Mouse (Mus musculus) liver, embryonic 13.5 days (tissue): ENCODE results near the gene Ntn4. TPM values are rescaled to one million over a fixed set of nuclear protein-coding genes. Genes with fewer than 3 reads are reported as not detected.
A peak's percentile ranks its signal among the peaks of the same experiment; 100 is the strongest.

Experiments used
- ATAC-seq: fragments of 200-750 bp; cut with Nextera tagmentation; 2 replicates; pipeline ENCODE4 v1.8.0; 2017; ENCODE audit warnings: low read depth, mild to moderate bottlenecking, moderate number of reproducible peaks, moderate library complexity
- DNase-seq: peaks from one replicate; pipeline ENCODE4 v3.0.0; 2022
- H3K27ac ChIP-seq: fragments of 300-500 bp; sonication (generic); 2 replicates; pipeline ENCODE4 v1.5.1; 2015; ENCODE audit warnings: moderate library complexity, mild to moderate bottlenecking, inconsistent platforms
- H3K27me3 ChIP-seq: fragments of 300-500 bp; sonication (generic); 2 replicates; pipeline ENCODE4 v1.6.1; 2015; ENCODE audit warnings: mild to moderate bottlenecking, inconsistent platforms
- H3K36me3 ChIP-seq: fragments of 300-500 bp; sonication (generic); 2 replicates; pipeline ENCODE4 v1.6.1; 2015; ENCODE audit warnings: mild to moderate bottlenecking, inconsistent platforms
- H3K4me1 ChIP-seq: fragments of 300-500 bp; sonication (generic); replicated peaks from 2 replicates; pipeline ENCODE4 v1.6.1; 2015; ENCODE audit warnings: inconsistent platforms
- H3K4me2 ChIP-seq: fragments of 300-500 bp; sonication (generic); 2 replicates; pipeline ENCODE4 v1.6.1; 2015; ENCODE audit warnings: inconsistent platforms, mild to moderate bottlenecking, moderate library complexity
- H3K4me3 ChIP-seq: fragments of 300-500 bp; sonication (generic); replicated peaks from 2 replicates; pipeline ENCODE4 v1.5.1; 2015; ENCODE audit warnings: mild to moderate bottlenecking, inconsistent platforms
- H3K9ac ChIP-seq: fragments of 300-500 bp; sonication (generic); 2 replicates; pipeline ENCODE4 v1.6.1; 2015; ENCODE audit warnings: mild to moderate bottlenecking, inconsistent platforms
- H3K9me3 ChIP-seq: fragments of 300-500 bp; sonication (generic); replicated peaks from 2 replicates; pipeline ENCODE4 v1.6.1; 2016; ENCODE audit warnings: inconsistent platforms
- WGBS: fragments of 180-500 bp; shearing (Covaris S2); methylation state at CpG from one replicate; pipeline ENCODE4 v1.1.7; 2015; ENCODE audit not compliant: insufficient replicate concordance; 5-methylcytosine and 5-hydroxymethylcytosine counted together
- polyA plus RNA-seq: library from polyadenylated mRNA; unstranded; fragments of >200 nt; fragmentation: Nextera tagmentation; extraction: Ambion mirVana; gene quantifications from 2 replicates; pipeline ENCODE4 v1.2.1, GENCODE M21; 2015

Ntn4 gene
- polyA plus RNA-seq, 1 experiment from 2014 or later = 0.20 TPM

- WGBS = 78% methylated on average over 6 of the region's 6 CpGs
- no peaks in the 10 kb centered on the region for H3K36me3 ChIP-seq
- no peak overlapping the region for H3K27ac ChIP-seq
- H3K9ac ChIP-seq = no peak overlapping the region
- no peak overlapping the region for H3K4me3 ChIP-seq
- peaks cover 17% of the 10 kb centered on the region for H3K4me1 ChIP-seq
- H3K4me2 ChIP-seq = no peak overlapping the region
- DNase-seq (no peak), ATAC-seq (no peak)
- no peaks in the 10 kb centered on the region for H3K9me3 ChIP-seq
- no peaks in the 10 kb centered on the region for H3K27me3 ChIP-seq
Measured at GRCm38 (mm10) chr10:93661348-93661991, 21.0 kb downstream of the Ntn4 start.

DNA sequence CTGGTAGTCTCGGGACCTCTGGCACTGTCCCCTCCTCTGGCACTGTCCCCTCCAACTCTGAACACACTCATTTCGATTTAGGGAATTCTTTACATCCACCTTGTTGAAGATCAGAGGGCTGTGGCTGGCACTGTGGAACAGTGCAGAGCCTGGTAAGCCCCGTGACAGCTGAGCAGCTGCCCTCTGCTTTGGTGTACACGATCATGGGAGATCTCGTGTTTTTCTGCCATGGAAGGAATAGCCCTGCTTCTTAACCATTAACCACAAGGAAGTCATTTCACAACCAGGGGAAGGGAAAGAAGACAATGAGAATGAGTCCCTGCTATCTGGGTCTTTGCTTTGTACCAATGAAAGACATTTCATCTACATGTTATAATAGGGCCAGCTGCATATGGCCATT lies 21.5 kb downstream of the Ntn4 start:
- DNase-seq = no peak
- no peaks in the 10 kb centered on the region for H3K27me3 ChIP-seq
- H3K27ac ChIP-seq = no peak overlapping the region
- H3K9me3 ChIP-seq = no peaks in the 10 kb centered on the region
- H3K4me1 ChIP-seq = peaks cover 22% of the 10 kb centered on the region
- no peak for ATAC-seq
- H3K36me3 ChIP-seq = no peaks in the 10 kb centered on the region
- 47% methylated on average over 5 of the region's 5 CpGs for WGBS
- no peak overlapping the region for H3K4me3 ChIP-seq
- no peak overlapping the region for H3K9ac ChIP-seq
- H3K4me2 ChIP-seq = no peak overlapping the region

- H3K36me3 ChIP-seq = no peaks in the 10 kb centered on the region
- H3K9me3 ChIP-seq = no peaks in the 10 kb centered on the region
- H3K4me3 ChIP-seq = no peak overlapping the region
- H3K4me1 ChIP-seq = peaks cover 60% of the 10 kb centered on the region
- peak overlapping the region; percentile 20 for H3K9ac ChIP-seq
- DNase-seq = peak; percentile 65
- H3K27ac ChIP-seq = peak overlapping the region; percentile 92
- peak; percentile 94 for ATAC-seq
- peak overlapping the region; percentile 56 for H3K4me2 ChIP-seq
- H3K27me3 ChIP-seq = no peaks in the 10 kb centered on the region
- WGBS = 21% methylated on average over 2 of the region's 2 CpGs
Measured at GRCm38 (mm10) chr10:93666222-93666621, 25.7 kb downstream of the Ntn4 start.

DNA sequence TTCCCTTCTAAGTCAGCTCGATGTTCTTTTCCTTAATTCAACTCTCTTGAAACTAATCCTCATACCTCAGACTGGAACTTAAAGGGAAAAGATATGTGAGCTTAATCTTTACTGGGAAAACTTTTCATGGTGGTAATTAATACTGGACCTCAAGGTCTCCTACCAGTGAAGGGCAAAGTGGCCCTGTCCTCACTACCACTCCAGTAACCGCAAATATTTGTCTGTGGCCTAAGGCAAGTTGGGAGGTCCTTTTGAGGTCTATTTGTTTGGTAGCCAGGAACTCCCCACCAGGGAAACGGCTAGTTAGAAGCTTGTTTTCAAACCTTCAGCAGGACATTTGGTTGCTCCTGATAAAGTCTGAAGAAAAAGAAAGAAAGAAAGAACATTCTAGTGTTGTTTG lies 26.5 kb downstream of the Ntn4 start:
- Histone ChIP-seq H3K9me3 (no peaks in the 10 kb centered on the region), H3K27ac (peak overlapping the region; percentile 92), H3K27me3 (no peaks in the 10 kb centered on the region), H3K9ac (peak overlapping the region; percentile 20), H3K4me3 (no peak overlapping the region), H3K36me3 (no peaks in the 10 kb centered on the region), H3K4me2 (peak overlapping the region; percentile 56), H3K4me1 (peaks cover 66% of the 10 kb centered on the region)
- DNase-seq (no peak), ATAC-seq (no peak)
- WGBS = 28% methylated on average over 3 of the region's 3 CpGs

- Histone ChIP-seq H3K27ac (peak overlapping the region; percentile 77), H3K4me2 (peak overlapping the region; percentile 55), H3K4me3 (no peak overlapping the region; the same call in 1 of the 2 replicates), H3K4me1 (peaks cover 58% of the 10 kb centered on the region), H3K36me3 (0 out of 2 replicates have a peak, but pooled peaks cover 5% of the 10 kb centered on the region), H3K9me3 (no peaks in the 10 kb centered on the region), H3K27me3 (no peaks in the 10 kb centered on the region), H3K9ac (peak overlapping the region; percentile 53)
- DNase-seq (no peak), ATAC-seq (peak; percentile 69)
- WGBS = 24% methylated on average over 22 of the region's 22 CpGs
Measured at GRCm38 (mm10) chr10:93672646-93673479, 32.4 kb downstream of the Ntn4 start.

GRCm38 (mm10) chr10:93679191-93680007 lies 38.9 kb downstream of the Ntn4 start:
- Histone ChIP-seq H3K9me3 (no peaks in the 10 kb centered on the region), H3K4me3 (peak overlapping the region; percentile 39), H3K4me1 (peaks cover 65% of the 10 kb centered on the region), H3K27ac (peak overlapping the region; percentile 83), H3K36me3 (0 out of 2 replicates have a peak, but pooled peaks cover 5% of the 10 kb centered on the region), H3K4me2 (peak overlapping the region; percentile 67), H3K9ac (peak overlapping the region; percentile 65), H3K27me3 (no peaks in the 10 kb centered on the region)
- ATAC-seq = peak; percentile 92
- no peak for DNase-seq
- WGBS = 20% methylated on average over 19 of the region's 19 CpGs

DNA sequence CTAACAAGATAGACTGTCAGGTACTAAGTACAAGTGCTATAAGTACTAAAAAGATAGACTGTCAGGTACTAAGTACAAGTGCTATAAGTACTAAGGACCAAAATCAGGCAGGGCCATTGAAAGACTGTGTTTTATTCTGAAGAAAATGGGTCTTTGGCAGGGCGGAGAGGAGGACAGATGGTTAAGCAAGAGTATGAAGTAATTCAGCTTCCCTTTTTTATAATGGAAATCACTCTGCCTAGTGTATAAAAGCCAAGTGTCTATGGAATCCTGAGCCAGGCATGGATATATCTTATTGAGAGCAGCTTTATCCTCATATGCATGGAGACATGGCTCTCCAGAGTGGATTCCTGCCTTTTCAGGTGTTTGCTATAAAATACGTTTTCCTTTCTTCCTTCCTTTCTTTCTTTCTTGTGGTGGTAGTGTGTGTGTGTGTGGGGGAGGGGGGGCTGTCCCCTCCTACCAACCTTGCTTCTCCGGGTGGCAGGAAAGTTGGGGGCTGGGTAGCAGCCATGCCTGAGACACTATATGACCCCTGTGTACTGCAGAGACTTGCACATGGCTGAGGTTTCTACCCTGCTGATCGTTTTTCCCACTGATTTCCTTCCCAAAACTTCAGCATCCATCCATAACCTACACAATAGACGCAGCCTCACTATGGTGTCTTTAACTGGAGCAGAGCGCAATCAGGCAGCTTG lies 40.3 kb downstream of the Ntn4 start:
- no peaks in the 10 kb centered on the region for H3K27me3 ChIP-seq
- no peak overlapping the region for H3K9ac ChIP-seq
- DNase-seq = no peak
- no peak for ATAC-seq
- no peaks in the 10 kb centered on the region for H3K36me3 ChIP-seq
- H3K9me3 ChIP-seq = no peaks in the 10 kb centered on the region
- no peak overlapping the region for H3K4me2 ChIP-seq
- H3K4me1 ChIP-seq = peaks cover 72% of the 10 kb centered on the region
- peak overlapping the region; percentile 68 for H3K27ac ChIP-seq
- 56% methylated on average over 6 of the region's 6 CpGs for WGBS
- H3K4me3 ChIP-seq = no peak overlapping the region

- Histone ChIP-seq H3K27ac (peak overlapping the region; percentile 68), H3K9me3 (no peaks in the 10 kb centered on the region), H3K36me3 (no peaks in the 10 kb centered on the region), H3K4me1 (peaks cover 85% of the 10 kb centered on the region), H3K27me3 (no peaks in the 10 kb centered on the region), H3K9ac (peak overlapping the region; percentile 63), H3K4me2 (peak overlapping the region; percentile 63), H3K4me3 (peak overlapping the region; percentile 46)
- DNase-seq (no peak), ATAC-seq (peak; percentile 28; the same call in 1 of the 2 replicates)
- 34% methylated on average over 18 of the region's 18 CpGs for WGBS
Measured at GRCm38 (mm10) chr10:93682185-93682747, 41.8 kb downstream of the Ntn4 start.

GRCm38 (mm10) chr10:93683185-93683584 lies 42.7 kb downstream of the Ntn4 start:
- Histone ChIP-seq H3K9ac (peak overlapping the region; percentile 63), H3K27me3 (no peaks in the 10 kb centered on the region), H3K9me3 (no peaks in the 10 kb centered on the region), H3K36me3 (no peaks in the 10 kb centered on the region), H3K4me3 (peak overlapping the region; percentile 46), H3K27ac (peak overlapping the region; percentile 68), H3K4me2 (peak overlapping the region; percentile 63), H3K4me1 (peaks cover 92% of the 10 kb centered on the region)
- WGBS = 76% methylated on average over 7 of the region's 7 CpGs
- ATAC-seq = no peak
- DNase-seq = no peak

DNA sequence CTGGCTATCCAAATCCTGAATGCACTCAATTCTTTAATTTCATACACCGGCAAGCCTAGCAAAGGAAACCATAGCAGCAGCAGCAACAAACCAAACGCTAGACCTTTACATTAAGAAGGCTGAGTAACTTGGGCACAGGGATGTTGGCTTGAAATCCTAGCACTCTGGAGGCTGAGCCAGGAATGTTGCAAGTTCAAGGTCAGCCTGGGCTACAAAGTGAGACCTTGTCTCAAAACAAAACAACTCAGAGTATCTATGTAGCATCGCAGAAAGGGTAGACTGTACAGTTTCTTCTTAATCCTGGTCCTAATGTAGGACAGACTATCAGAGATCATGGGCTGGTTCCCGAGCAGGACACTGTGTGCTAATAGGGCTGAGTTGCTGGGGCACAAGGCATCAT lies 43.4 kb downstream of the Ntn4 start:
- ATAC-seq (no peak), DNase-seq (no peak)
- H3K9ac ChIP-seq = 0 out of 2 replicates have a peak overlapping the region, but pooled peaks have one; percentile 52
- no peaks in the 10 kb centered on the region for H3K27me3 ChIP-seq
- H3K27ac ChIP-seq = peak overlapping the region; percentile 84; the same call in 1 of the 2 replicates
- no peaks in the 10 kb centered on the region for H3K36me3 ChIP-seq
- 55% methylated on average over 4 of the region's 4 CpGs for WGBS
- peaks cover 92% of the 10 kb centered on the region for H3K4me1 ChIP-seq
- H3K4me2 ChIP-seq = peak overlapping the region; percentile 63
- H3K4me3 ChIP-seq = no peak overlapping the region
- no peaks in the 10 kb centered on the region for H3K9me3 ChIP-seq
